ENCODE assay signal across 23 mouse cellular contexts in genomic region chr5:26907151-26907550, GRCm38 (mm10).
DNase-seq lines count a peak whose midpoint lies in the region; ATAC-seq lines count a peak whose summit lies in the region.
"Had no signal": no experiment of that assay in that cellular context is flagged by ENCODE, and none has a peak within 500 bp of the region (broad histone marks: within the 10 kb centered on the region; RNA-seq: fewer than 3 reads in every experiment).

No protein-coding gene starts in this region.

- peak overlapping the region; percentile 4; the same call in 1 of the 2 replicates for H3K4me3 ChIP-seq in forebrain, embryonic 15.5 days
- no peak overlapping the region for H3K4me3 ChIP-seq in forebrain, embryonic 12.5 days (replicated peaks)
- no peak overlapping the region for H3K4me3 ChIP-seq in neural tube, embryonic 13.5 days
- peak overlapping the region; percentile 54; the same call in 1 of the 2 replicates for H3K4me3 ChIP-seq in midbrain, embryonic 15.5 days
- H3K4me3 ChIP-seq: embryonic facial prominence, embryonic 12.5 days; heart, embryonic 10.5 days; intestine, embryonic 15.5 days; layer of hippocampus, adult 2 months; liver, embryonic 13.5 days; neural tube, embryonic 12.5 days had no signal

- no peak overlapping the region for H3K9ac ChIP-seq in forebrain, embryonic 15.5 days (replicated peaks)
- H3K9ac ChIP-seq in forebrain, embryonic 12.5 days, result no peak overlapping the region
- no peak overlapping the region for H3K9ac ChIP-seq in neural tube, embryonic 13.5 days
- no peak overlapping the region for H3K9ac ChIP-seq in midbrain, embryonic 15.5 days
- H3K9ac ChIP-seq: embryonic facial prominence, embryonic 12.5 days; intestine, embryonic 15.5 days; liver, embryonic 13.5 days; lung, embryonic 14.5 days; neural tube, embryonic 12.5 days had no signal

- DNase-seq in neural tube, embryonic 10.5 days (ENCODE audit: extremely low spot score, low spot score), result no peak
- no peak for DNase-seq in layer of hippocampus, adult 18-20 months (ENCODE audit: low spot score in 2 of 2)
- DNase-seq: cerebellum, adult 18-20 months; cerebellum, postnatal 25 days; gastrocnemius, postnatal 36 days; heart, postnatal 4 days; kidney, adult 9 months; kidney, postnatal 14 days; liver, embryonic 13.5 days; lung, embryonic 14.5 days; right cerebral cortex, adult 18-20 months; right cerebral cortex, postnatal 4 days; thymus, postnatal 14 days had no signal

- no peak for ATAC-seq in forebrain, embryonic 15.5 days (replicated peaks)
- no peak for ATAC-seq in forebrain, embryonic 12.5 days (ENCODE audit: low FRiP score)
- ATAC-seq in neural tube, embryonic 13.5 days (ENCODE audit: low read depth), result no peak
- no peak for ATAC-seq in midbrain, embryonic 15.5 days (replicated peaks)
- no peak for ATAC-seq in megakaryocyte-erythroid progenitor cell, adult 5-6 weeks (replicated peaks; ENCODE audit: low FRiP score, low TSS enrichment, poor library complexity, severe bottlenecking)
- ATAC-seq: intestine, embryonic 15.5 days had no signal

- H3K4me2 ChIP-seq in forebrain, embryonic 15.5 days (replicated peaks), result peak overlapping the region; percentile 64
- H3K4me2 ChIP-seq in forebrain, embryonic 12.5 days, result no peak overlapping the region
- peak overlapping the region; percentile 73 for H3K4me2 ChIP-seq in neural tube, embryonic 13.5 days
- H3K4me2 ChIP-seq in midbrain, embryonic 15.5 days, result peak overlapping the region; percentile 72
- H3K4me2 ChIP-seq: embryonic facial prominence, embryonic 12.5 days; intestine, embryonic 15.5 days; liver, embryonic 13.5 days; lung, embryonic 14.5 days; neural tube, embryonic 12.5 days had no signal

- H3K36me3 ChIP-seq in forebrain, embryonic 15.5 days, result no peaks in the 10 kb centered on the region
- H3K36me3 ChIP-seq in forebrain, embryonic 12.5 days (replicated peaks), result no peaks in the 10 kb centered on the region
- no peaks in the 10 kb centered on the region for H3K36me3 ChIP-seq in neural tube, embryonic 13.5 days
- no peaks in the 10 kb centered on the region for H3K36me3 ChIP-seq in midbrain, embryonic 15.5 days (replicated peaks)
- H3K36me3 ChIP-seq: embryonic facial prominence, embryonic 12.5 days; heart, embryonic 10.5 days; intestine, embryonic 15.5 days; liver, embryonic 13.5 days; neural tube, embryonic 12.5 days had no signal

- no peaks in the 10 kb centered on the region for H3K9me3 ChIP-seq in forebrain, embryonic 15.5 days
- H3K9me3 ChIP-seq in forebrain, embryonic 12.5 days, result no peaks in the 10 kb centered on the region
- H3K9me3 ChIP-seq in neural tube, embryonic 13.5 days, result no peaks in the 10 kb centered on the region
- no peaks in the 10 kb centered on the region for H3K9me3 ChIP-seq in midbrain, embryonic 15.5 days
- H3K9me3 ChIP-seq: embryonic facial prominence, embryonic 12.5 days; heart, embryonic 10.5 days; intestine, embryonic 15.5 days; liver, embryonic 13.5 days; neural tube, embryonic 12.5 days had no signal

- 36% methylated on average over 7 of the region's 7 CpGs for WGBS in forebrain, embryonic 15.5 days
- WGBS in forebrain, embryonic 12.5 days, result 71% methylated on average over 7 of the region's 7 CpGs
- whole genome bisulfite sequencing in neural tube, embryonic 13.5 days, result 74% methylated on average over 7 of the region's 7 CpGs
- 67% methylated on average over 7 of the region's 7 CpGs for WGBS in midbrain, embryonic 15.5 days

- no peak overlapping the region for H3K27ac ChIP-seq in forebrain, embryonic 15.5 days (replicated peaks)
- no peak overlapping the region for H3K27ac ChIP-seq in forebrain, embryonic 12.5 days
- no peak overlapping the region for H3K27ac ChIP-seq in neural tube, embryonic 13.5 days (replicated peaks)
- no peak overlapping the region for H3K27ac ChIP-seq in midbrain, embryonic 15.5 days
- H3K27ac ChIP-seq: embryonic facial prominence, embryonic 12.5 days; heart, embryonic 10.5 days; intestine, embryonic 15.5 days; layer of hippocampus, adult 2 months; liver, embryonic 13.5 days; neural tube, embryonic 12.5 days had no signal

- peaks cover 31% of the 10 kb centered on the region for H3K4me1 ChIP-seq in forebrain, embryonic 15.5 days
- H3K4me1 ChIP-seq in forebrain, embryonic 12.5 days, result peaks cover 18% of the 10 kb centered on the region
- H3K4me1 ChIP-seq in neural tube, embryonic 13.5 days (replicated peaks), result peaks cover 35% of the 10 kb centered on the region
- peaks cover 29% of the 10 kb centered on the region for H3K4me1 ChIP-seq in midbrain, embryonic 15.5 days
- H3K4me1 ChIP-seq: liver, embryonic 13.5 days had no signal

- no peaks in the 10 kb centered on the region for H3K27me3 ChIP-seq in forebrain, embryonic 15.5 days
- peaks cover 8% of the 10 kb centered on the region; the same call in 1 of the 2 replicates for H3K27me3 ChIP-seq in forebrain, embryonic 12.5 days
- no peaks in the 10 kb centered on the region for H3K27me3 ChIP-seq in neural tube, embryonic 13.5 days
- no peaks in the 10 kb centered on the region for H3K27me3 ChIP-seq in midbrain, embryonic 15.5 days (replicated peaks)
- H3K27me3 ChIP-seq: embryonic facial prominence, embryonic 12.5 days; intestine, embryonic 15.5 days; neural tube, embryonic 12.5 days had no signal

Comparison
In these comparisons a context has a peak if more than half of its experiments do, and no peak if none do; other contexts are left out.
1. H3K4me3 ChIP-seq: peak in forebrain, embryonic 15.5 days (single experiment) and midbrain, embryonic 15.5 days (single experiment); none in forebrain, embryonic 12.5 days (single experiment) and neural tube, embryonic 13.5 days (single experiment).